Mouse (Mus musculus): ENCODE results near the gene Tmem221. TPM values are rescaled to one million over a fixed set of nuclear protein-coding genes. Genes with fewer than 3 reads are reported as not detected.

The Tmem221 gene
- total and polyA plus RNA-seq, 3 experiments, result 1.7 to 5.1 TPM; not detected in 1

DNA sequence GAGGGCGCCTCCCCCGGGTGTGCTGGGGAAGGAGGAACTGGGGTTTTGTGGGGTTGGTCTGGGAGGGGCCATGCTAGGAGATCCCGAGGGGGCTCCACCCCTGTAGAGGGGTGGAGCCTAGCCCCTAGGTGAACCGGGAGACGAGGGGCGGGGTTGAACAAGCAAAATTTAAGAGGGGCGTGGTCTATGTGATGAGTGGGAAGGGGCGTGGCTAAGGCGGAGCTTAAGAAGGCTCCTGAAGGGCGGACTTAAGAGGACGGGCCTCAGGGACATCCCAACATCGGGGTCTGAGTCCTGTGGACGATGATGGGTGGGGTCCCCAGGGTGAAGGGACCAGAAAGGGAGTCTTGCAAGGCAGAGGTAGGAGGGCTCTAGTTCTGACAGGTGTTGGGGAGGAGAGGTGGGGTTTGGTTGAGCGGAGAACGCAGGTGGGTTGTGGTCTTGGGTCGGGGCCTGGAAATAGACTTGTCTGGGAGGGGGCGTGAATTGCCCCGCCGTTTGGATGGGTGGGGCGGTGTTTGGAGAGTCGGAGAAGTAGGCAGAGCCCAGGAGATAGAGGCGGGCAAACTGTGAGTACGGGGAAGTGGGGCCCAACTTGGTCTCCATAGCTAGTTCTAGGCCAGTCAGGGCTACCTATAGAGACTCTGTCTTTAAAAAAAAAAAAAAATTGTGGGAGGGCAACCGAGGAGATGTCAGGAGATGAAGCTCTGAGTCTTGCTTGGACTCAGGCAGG lies 453 bp upstream of the Tmem221 start (continued):
- TF ChIP-seq NRF1 (IDR thresholded peaks at IDR 0.05; ENCODE audit: insufficient read depth, low read depth, low read length, poor library complexity, severe bottlenecking) (no peak), RAD21 (IDR thresholded peaks at IDR 0.05; ENCODE audit: low read depth, low read length) (no peak)

DNA sequence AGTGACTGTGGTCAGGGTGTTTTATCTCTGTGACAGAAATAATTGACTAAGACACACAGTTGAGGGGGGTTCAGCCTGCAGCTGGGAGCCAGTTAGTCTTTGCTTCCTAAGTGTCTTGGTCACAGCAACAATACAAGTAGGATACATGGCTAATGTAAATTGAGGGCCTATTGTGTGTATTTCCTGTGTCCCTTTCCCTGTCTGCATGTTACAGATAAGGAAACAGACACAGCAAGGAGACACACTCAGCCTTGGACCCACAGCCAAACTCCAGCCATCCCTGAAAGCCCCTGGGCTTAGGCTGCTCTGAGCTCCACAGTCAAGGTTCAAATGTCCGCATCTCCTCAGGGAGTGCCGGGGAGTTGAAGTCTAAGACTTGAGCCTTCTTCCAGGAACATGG lies 4.0 kb downstream of the Tmem221 start:
- H3K27ac ChIP-seq (ENCODE audit: control insufficient read depth, low read depth, low read length), result peak overlapping the region; percentile 38
- H3K36me3 ChIP-seq (ENCODE audit: control insufficient read depth in 1 of 2, insufficient read depth in 2 of 2, low read length in 2 of 2), result peaks cover 0 to 11% of the 10 kb centered on the region in 2 experiments; a peak in 2 of 4 replicates
- H3K4me1 ChIP-seq (ENCODE audit: control insufficient read depth in 1 of 2, insufficient read depth in 2 of 2, low read length in 2 of 2), result peaks cover 6 to 29% of the 10 kb centered on the region in 2 experiments
- DNase-seq (ENCODE audit: low read depth, low spot score), result peak; percentile 46
- no peak overlapping the region for H3K4me3 ChIP-seq (ENCODE audit: control insufficient read depth in 1 of 2, insufficient read depth in 1 of 2, low read depth in 2 of 2, low read length in 2 of 2)
- no peaks in the 10 kb centered on the region for H3K79me2 ChIP-seq (ENCODE audit: control insufficient read depth, insufficient read depth, low read length, poor library complexity)
- no peaks in the 10 kb centered on the region for H3K9me3 ChIP-seq (replicated peaks; ENCODE audit: insufficient read depth, low read length)
- H3K9ac ChIP-seq (ENCODE audit: control insufficient read depth, low read depth, low read length, poor library complexity, severe bottlenecking), result no peak overlapping the region
- no peaks in the 10 kb centered on the region for H3K27me3 ChIP-seq (ENCODE audit: control insufficient read depth in 1 of 2, insufficient read depth in 2 of 2, low read length in 2 of 2)
- TF ChIP-seq GATA1 (IDR thresholded peaks at IDR 0.05; ENCODE audit: low read depth, low read length) (peak; percentile 21; the same call in 1 of the 2 replicates), MYB (IDR thresholded peaks at IDR 0.05; ENCODE audit: low read depth, low read length) (no peak), JUND (IDR thresholded peaks at IDR 0.05; ENCODE audit: low read depth, low read length) (no peak), ETS1 (IDR thresholded peaks at IDR 0.05; ENCODE audit: low read depth, low read length) (0 out of 2 replicates have a peak, but pooled peaks have one; percentile 7), EP300 (IDR thresholded peaks at IDR 0.05; ENCODE audit: low read depth in 1 of 2, low read length in 2 of 2) (0 out of 4 replicates have a peak, but pooled peaks of 1 of the 2 experiments have one; percentile 13), ZMIZ1 (IDR thresholded peaks at IDR 0.05; ENCODE audit: low read depth, low read length) (no peak), TAL1 (IDR thresholded peaks at IDR 0.05; ENCODE audit: low read length) (peak; percentile 82), RAD21 (IDR thresholded peaks at IDR 0.05; ENCODE audit: low read depth, low read length) (no peak), CTCF (IDR thresholded peaks at IDR 0.05 in 2 of 3, conservative IDR thresholded peaks at IDR 0.05 in 1 of 3; ENCODE audit: control insufficient read depth in 1 of 3, insufficient read depth in 1 of 3, low read depth in 2 of 3, low read length in 3 of 3, poor library complexity in 1 of 3, severe bottlenecking in 1 of 3) (no peak), GABPA (IDR thresholded peaks at IDR 0.05; ENCODE audit: low read depth, low read length) (no peak), TCF12 (IDR thresholded peaks at IDR 0.05; ENCODE audit: low read depth, low read length) (0 out of 2 replicates have a peak, but pooled peaks have one; percentile 6), MXI1 (IDR thresholded peaks at IDR 0.05; ENCODE audit: low read depth, low read length) (0 out of 2 replicates have a peak, but pooled peaks have one; percentile 10), KAT2A (conservative IDR thresholded peaks at IDR 0.05; ENCODE audit: low read depth, low read length) (no peak), MEF2A (IDR thresholded peaks at IDR 0.05; ENCODE audit: extremely low read depth, insufficient replicate concordance, low read depth, low read length, poor library complexity, severe bottlenecking) (no peak)

DNA sequence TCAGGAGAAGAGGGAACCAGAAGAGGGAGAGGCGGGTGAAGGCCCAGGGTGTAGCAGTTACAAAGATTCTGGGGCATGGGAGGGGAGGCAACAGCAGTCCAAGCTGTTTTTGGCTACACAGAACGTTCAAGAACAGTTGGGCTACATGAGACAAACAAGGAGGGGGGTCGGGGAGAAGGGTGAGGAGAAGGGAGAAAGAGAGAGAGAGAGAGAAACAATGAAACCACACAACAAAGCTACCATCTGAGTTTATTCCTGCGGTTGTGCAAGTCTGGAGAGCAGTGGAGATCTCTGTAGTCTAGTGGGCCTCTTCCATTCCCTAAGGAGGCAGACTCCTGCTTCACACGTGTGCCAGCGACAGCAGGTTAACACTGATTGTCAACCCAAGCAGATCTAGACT lies 4.7 kb downstream of the Tmem221 start:
- DNase-seq (ENCODE audit: low read depth, low spot score), result no peak
- TF ChIP-seq BHLHE40 (IDR thresholded peaks at IDR 0.05; ENCODE audit: borderline replicate concordance, low read depth, low read length) (no peak), JUND (IDR thresholded peaks at IDR 0.05; ENCODE audit: low read depth, low read length) (peak; percentile 90; the same call in 1 of the 2 replicates)

More for the DNA sequence above, 4.7 kb downstream of the Tmem221 start:
- Histone ChIP-seq H3K9me3 (replicated peaks; ENCODE audit: insufficient read depth, low read length) (no peaks in the 10 kb centered on the region), H3K27me3 (ENCODE audit: control insufficient read depth in 1 of 2, insufficient read depth in 2 of 2, low read length in 2 of 2) (no peaks in the 10 kb centered on the region), H3K9ac (ENCODE audit: control insufficient read depth, low read depth, low read length, poor library complexity, severe bottlenecking) (no peak overlapping the region), H3K79me2 (ENCODE audit: control insufficient read depth, insufficient read depth, low read length, poor library complexity) (no peaks in the 10 kb centered on the region), H3K4me1 (ENCODE audit: control insufficient read depth in 1 of 2, insufficient read depth in 2 of 2, low read length in 2 of 2) (peaks cover 5 to 27% of the 10 kb centered on the region in 2 experiments), H3K36me3 (ENCODE audit: control insufficient read depth in 1 of 2, insufficient read depth in 2 of 2, low read length in 2 of 2) (peaks cover 0 to 11% of the 10 kb centered on the region in 2 experiments; a peak in 2 of 4 replicates), H3K4me3 (ENCODE audit: control insufficient read depth in 1 of 2, insufficient read depth in 1 of 2, low read depth in 2 of 2, low read length in 2 of 2) (no peak overlapping the region), H3K27ac (ENCODE audit: control insufficient read depth, low read depth, low read length) (peak overlapping the region; percentile 38)
